Mouse (Mus musculus): ENCODE measurements around the gene Acsl5. TPM values are rescaled to one million over a fixed set of nuclear protein-coding genes. Genes with fewer than 3 reads are reported as not detected.

Acsl5 gene
- polyA plus RNA-seq, 1 experiment = 30.2 TPM

GRCm38 (mm10) chr19:55250451-55250850 lies 1.3 kb upstream of the Acsl5 start:
- no peaks in the 10 kb centered on the region for H3K27me3 ChIP-seq (ENCODE audit: control insufficient read depth, insufficient read depth, insufficient read length)
- no peaks in the 10 kb centered on the region for H3K36me3 ChIP-seq (ENCODE audit: control insufficient read depth, insufficient read depth)
- peaks cover 15% of the 10 kb centered on the region for H3K79me2 ChIP-seq (ENCODE audit: control insufficient read depth, insufficient read depth)
- no peak overlapping the region for H3K4me3 ChIP-seq (ENCODE audit: insufficient read depth, poor library complexity, severe bottlenecking)
- TF ChIP-seq MYOG (IDR thresholded peaks at IDR 0.05; ENCODE audit: control insufficient read depth, extremely low read depth, insufficient read length) = no peak
- no peak for TF ChIP-seq MYOD1 (IDR thresholded peaks at IDR 0.05; ENCODE audit: control insufficient read depth, insufficient read length, low read depth)
- TF ChIP-seq CEBPB (IDR thresholded peaks at IDR 0.05; ENCODE audit: low read depth) = no peak
- TF ChIP-seq MAX (IDR thresholded peaks at IDR 0.05) = no peak
- no peak for TF ChIP-seq USF1 (IDR thresholded peaks at IDR 0.05; ENCODE audit: low read depth)
- no peak for TF ChIP-seq FOSL1 (IDR thresholded peaks at IDR 0.05; ENCODE audit: insufficient read depth, low read length, poor library complexity, severe bottlenecking)
- TF ChIP-seq CTCF (IDR thresholded peaks at IDR 0.05; ENCODE audit: control insufficient read depth, insufficient read depth, insufficient read length) = no peak
- peaks cover 5% of the 10 kb centered on the region for H3K79me3 ChIP-seq (ENCODE audit: low read depth)
- no peak overlapping the region for H3ac ChIP-seq (ENCODE audit: control insufficient read depth, insufficient read length, low read depth)

- H3ac ChIP-seq (ENCODE audit: control insufficient read depth, insufficient read length, low read depth) = peak overlapping the region; percentile 97
- H3K79me2 ChIP-seq (ENCODE audit: control insufficient read depth, insufficient read depth) = peaks cover 42% of the 10 kb centered on the region
- H3K27me3 ChIP-seq (ENCODE audit: control insufficient read depth, insufficient read depth, insufficient read length) = no peaks in the 10 kb centered on the region
- peaks cover 17% of the 10 kb centered on the region for H3K79me3 ChIP-seq (ENCODE audit: low read depth)
- no peaks in the 10 kb centered on the region for H3K36me3 ChIP-seq (ENCODE audit: control insufficient read depth, insufficient read depth)
- H3K4me3 ChIP-seq (ENCODE audit: insufficient read depth, poor library complexity, severe bottlenecking) = peak overlapping the region; percentile 49
- no peak for TF ChIP-seq MAX (IDR thresholded peaks at IDR 0.05)
- no peak for TF ChIP-seq CTCF (IDR thresholded peaks at IDR 0.05; ENCODE audit: control insufficient read depth, insufficient read depth, insufficient read length)
These were observed 1.5 kb downstream of the Acsl5 start for GRCm38 (mm10) chr19:55253239-55253569.

- Histone ChIP-seq H3ac (ENCODE audit: control insufficient read depth, insufficient read length, low read depth) (peak overlapping the region; percentile 97), H3K27me3 (ENCODE audit: control insufficient read depth, insufficient read depth, insufficient read length) (no peaks in the 10 kb centered on the region), H3K4me3 (ENCODE audit: insufficient read depth, poor library complexity, severe bottlenecking) (peak overlapping the region; percentile 49), H3K36me3 (ENCODE audit: control insufficient read depth, insufficient read depth) (no peaks in the 10 kb centered on the region), H3K79me3 (ENCODE audit: low read depth) (peaks cover 22% of the 10 kb centered on the region), H3K79me2 (ENCODE audit: control insufficient read depth, insufficient read depth) (peaks cover 48% of the 10 kb centered on the region)
- TF ChIP-seq MAX (IDR thresholded peaks at IDR 0.05) = peak; percentile 94
- TF ChIP-seq MYOG (IDR thresholded peaks at IDR 0.05; ENCODE audit: control insufficient read depth, extremely low read depth, insufficient read length) = no peak
These were observed 2.1 kb downstream of the Acsl5 start for GRCm38 (mm10) chr19:55253570-55254441.

GRCm38 (mm10) chr19:55254513-55255016 lies 2.8 kb downstream of the Acsl5 start:
- Histone ChIP-seq H3K4me3 (ENCODE audit: insufficient read depth, poor library complexity, severe bottlenecking) (peak overlapping the region; percentile 49), H3K79me2 (ENCODE audit: control insufficient read depth, insufficient read depth) (peaks cover 56% of the 10 kb centered on the region), H3K36me3 (ENCODE audit: control insufficient read depth, insufficient read depth) (no peaks in the 10 kb centered on the region), H3K27me3 (ENCODE audit: control insufficient read depth, insufficient read depth, insufficient read length) (no peaks in the 10 kb centered on the region), H3K79me3 (ENCODE audit: low read depth) (peaks cover 30% of the 10 kb centered on the region), H3ac (ENCODE audit: control insufficient read depth, insufficient read length, low read depth) (no peak overlapping the region)
- TF ChIP-seq MAX (IDR thresholded peaks at IDR 0.05) (no peak), FOSL1 (IDR thresholded peaks at IDR 0.05; ENCODE audit: insufficient read depth, low read length, poor library complexity, severe bottlenecking) (no peak), CTCF (IDR thresholded peaks at IDR 0.05; ENCODE audit: control insufficient read depth, insufficient read depth, insufficient read length) (no peak)

GRCm38 (mm10) chr19:55256156-55256555 lies 4.4 kb downstream of the Acsl5 start:
- H3K79me3 ChIP-seq (ENCODE audit: low read depth) = peaks cover 43% of the 10 kb centered on the region
- H3ac ChIP-seq (ENCODE audit: control insufficient read depth, insufficient read length, low read depth) = no peak overlapping the region
- peaks cover 72% of the 10 kb centered on the region for H3K79me2 ChIP-seq (ENCODE audit: control insufficient read depth, insufficient read depth)
- no peaks in the 10 kb centered on the region for H3K27me3 ChIP-seq (ENCODE audit: control insufficient read depth, insufficient read depth, insufficient read length)
- TF ChIP-seq MYOD1 (IDR thresholded peaks at IDR 0.05; ENCODE audit: control insufficient read depth, insufficient read length, low read depth) = no peak
- H3K4me3 ChIP-seq (ENCODE audit: insufficient read depth, poor library complexity, severe bottlenecking) = no peak overlapping the region
- H3K36me3 ChIP-seq (ENCODE audit: control insufficient read depth, insufficient read depth) = peaks cover 9% of the 10 kb centered on the region

- peaks cover 88% of the 10 kb centered on the region for H3K79me2 ChIP-seq (ENCODE audit: control insufficient read depth, insufficient read depth)
- H3K4me3 ChIP-seq (ENCODE audit: insufficient read depth, poor library complexity, severe bottlenecking) = no peak overlapping the region
- TF ChIP-seq CEBPB (IDR thresholded peaks at IDR 0.05; ENCODE audit: low read depth) = peak; percentile 80
- TF ChIP-seq MYOD1 (IDR thresholded peaks at IDR 0.05; ENCODE audit: control insufficient read depth, insufficient read length, low read depth) = no peak
- TF ChIP-seq MYOG (IDR thresholded peaks at IDR 0.05; ENCODE audit: control insufficient read depth, extremely low read depth, insufficient read length) = no peak
- no peak overlapping the region for H3ac ChIP-seq (ENCODE audit: control insufficient read depth, insufficient read length, low read depth)
- H3K27me3 ChIP-seq (ENCODE audit: control insufficient read depth, insufficient read depth, insufficient read length) = no peaks in the 10 kb centered on the region
- peaks cover 13% of the 10 kb centered on the region for H3K36me3 ChIP-seq (ENCODE audit: control insufficient read depth, insufficient read depth)
- H3K79me3 ChIP-seq (ENCODE audit: low read depth) = peaks cover 45% of the 10 kb centered on the region
These were observed 6.1 kb downstream of the Acsl5 start for GRCm38 (mm10) chr19:55257656-55258375.
